Mouse (Mus musculus): ENCODE measurements around the gene Limch1.

Gene Limch1

GRCm38 (mm10) chr5:66886410-66887120 lies 140.9 kb downstream of the Limch1 start:
- no peak for DNase-seq

- no peak for DNase-seq
Measured at GRCm38 (mm10) chr5:66888061-66888460, 142.4 kb downstream of the Limch1 start.

GRCm38 (mm10) chr5:66889337-66889736 lies 143.7 kb downstream of the Limch1 start:
- no peak for DNase-seq

GRCm38 (mm10) chr5:66895440-66896120 lies 150.0 kb downstream of the Limch1 start:
- no peak for DNase-seq

- no peak for DNase-seq
Measured at GRCm38 (mm10) chr5:66897584-66897983, 152.0 kb downstream of the Limch1 start.

GRCm38 (mm10) chr5:66898252-66898651 lies 152.6 kb downstream of the Limch1 start:
- no peak for DNase-seq

GRCm38 (mm10) chr5:66898811-66899430 lies 153.3 kb downstream of the Limch1 start:
- no peak for DNase-seq

- no peak for DNase-seq
Measured at GRCm38 (mm10) chr5:66901116-66901515, 155.5 kb downstream of the Limch1 start.

GRCm38 (mm10) chr5:66904835-66905234 lies 159.2 kb downstream of the Limch1 start:
- DNase-seq = no peak

- no peak for DNase-seq
Measured at GRCm38 (mm10) chr5:66908883-66909282, 163.3 kb downstream of the Limch1 start.

- no peak for DNase-seq
Measured at GRCm38 (mm10) chr5:66909962-66910361, 164.3 kb downstream of the Limch1 start.

GRCm38 (mm10) chr5:66910610-66911009 lies 165.0 kb downstream of the Limch1 start:
- no peak for DNase-seq

GRCm38 (mm10) chr5:66911068-66911467 lies 165.4 kb downstream of the Limch1 start:
- DNase-seq = no peak

GRCm38 (mm10) chr5:66913791-66914190 lies 168.2 kb downstream of the Limch1 start:
- DNase-seq = no peak

- no peak for DNase-seq
Measured at GRCm38 (mm10) chr5:66917353-66918315, 172.0 kb downstream of the Limch1 start.

- no peak for DNase-seq
Measured at GRCm38 (mm10) chr5:66918316-66919305, 173.0 kb downstream of the Limch1 start.

GRCm38 (mm10) chr5:66922582-66922981 lies 177.0 kb downstream of the Limch1 start:
- DNase-seq = no peak

GRCm38 (mm10) chr5:66929291-66929690 lies 183.7 kb downstream of the Limch1 start:
- no peak for DNase-seq

GRCm38 (mm10) chr5:66933134-66933804 lies 187.6 kb downstream of the Limch1 start:
- DNase-seq = no peak

- DNase-seq = no peak
Measured at GRCm38 (mm10) chr5:66934585-66934984, 189.0 kb downstream of the Limch1 start.

GRCm38 (mm10) chr5:66937376-66937775 lies 191.7 kb downstream of the Limch1 start:
- DNase-seq = no peak

All from thymus, postnatal 4 days (tissue).